Mouse (Mus musculus): ENCODE measurements around the gene Itgbl1. TPM values are rescaled to one million over a fixed set of nuclear protein-coding genes. Genes with fewer than 3 reads are reported as not detected.
A peak's percentile ranks its signal among the peaks of the same experiment; 100 is the strongest.
"Not testable (repeated sequence)": the region's sequence is repeated elsewhere in the genome, so short reads cannot be mapped to it uniquely, and the experiment has no call there.

The Itgbl1 gene
- total and polyA plus RNA-seq, 2 experiments from 2014 or later: 2.0 to 3.5 TPM

GRCm38 (mm10) chr14:123664451-123664850 lies 4.7 kb downstream of the Itgbl1 start:
- no peaks in the 10 kb centered on the region for H3K9me3 ChIP-seq (ENCODE audit: low read length)
- no peak for TF ChIP-seq CTCF (IDR thresholded peaks at IDR 0.05; ENCODE audit: low read depth)

GRCm38 (mm10) chr14:123671076-123671475 lies 11.3 kb downstream of the Itgbl1 start:
- not testable (repeated sequence) for H3K36me3 ChIP-seq (ENCODE audit: insufficient read depth, low read length); H3K27me3 ChIP-seq (ENCODE audit: insufficient read depth, low read length); H3K9me3 ChIP-seq (ENCODE audit: low read length); DNase-seq (ENCODE audit: low spot score); H3K9ac ChIP-seq (replicated peaks; ENCODE audit: low read length); H3K4me3 ChIP-seq (ENCODE audit: low read length); ATAC-seq; H3K27ac ChIP-seq; H3K4me2 ChIP-seq (ENCODE audit: low read depth, low read length); H3K4me1 ChIP-seq (ENCODE audit: insufficient read depth, low read length)
- WGBS: 89% methylated on average over 21 of the region's 21 CpGs

More at GRCm38 (mm10) chr14:123664451-123664850, 4.7 kb downstream of the Itgbl1 start:
- H3K4me3 ChIP-seq (ENCODE audit: low read length): no peak overlapping the region
- no peak overlapping the region for H3K27ac ChIP-seq
- H3K27me3 ChIP-seq (ENCODE audit: insufficient read depth, low read length): no peaks in the 10 kb centered on the region
- 0 out of 2 replicates have a peak, but pooled peaks cover 5% of the 10 kb centered on the region for H3K4me1 ChIP-seq (ENCODE audit: insufficient read depth, low read length)
- no peaks in the 10 kb centered on the region for H3K36me3 ChIP-seq (ENCODE audit: insufficient read depth, low read length)
- no peak for DNase-seq (ENCODE audit: low spot score)
- H3K9ac ChIP-seq (replicated peaks; ENCODE audit: low read length): no peak overlapping the region
- no peak for ATAC-seq
- H3K4me2 ChIP-seq (ENCODE audit: low read depth, low read length): no peak overlapping the region

- no peak for ATAC-seq
- Histone ChIP-seq H3K4me1 (ENCODE audit: insufficient read depth, low read length) (no peaks in the 10 kb centered on the region), H3K9me3 (ENCODE audit: low read length) (no peaks in the 10 kb centered on the region), H3K4me2 (ENCODE audit: low read depth, low read length) (no peak overlapping the region), H3K9ac (replicated peaks; ENCODE audit: low read length) (no peak overlapping the region), H3K27ac (no peak overlapping the region), H3K4me3 (ENCODE audit: low read length) (no peak overlapping the region), H3K27me3 (ENCODE audit: insufficient read depth, low read length) (no peaks in the 10 kb centered on the region), H3K36me3 (ENCODE audit: insufficient read depth, low read length) (no peaks in the 10 kb centered on the region)
- WGBS: 68% methylated on average over 2 of the region's 2 CpGs
- no peak for DNase-seq (ENCODE audit: low spot score)
- no peak for TF ChIP-seq CTCF (IDR thresholded peaks at IDR 0.05; ENCODE audit: low read depth)
Measured at GRCm38 (mm10) chr14:123678091-123678490, 18.3 kb downstream of the Itgbl1 start.

- H3K9me3 ChIP-seq (ENCODE audit: low read length): no peaks in the 10 kb centered on the region
- H3K4me1 ChIP-seq (ENCODE audit: insufficient read depth, low read length): no peaks in the 10 kb centered on the region
- DNase-seq (ENCODE audit: low spot score): no peak
- H3K4me2 ChIP-seq (ENCODE audit: low read depth, low read length): no peak overlapping the region
- no peak for ATAC-seq
- TF ChIP-seq CTCF (IDR thresholded peaks at IDR 0.05; ENCODE audit: low read depth): no peak
- H3K36me3 ChIP-seq (ENCODE audit: insufficient read depth, low read length): no peaks in the 10 kb centered on the region
- H3K27ac ChIP-seq: no peak overlapping the region
- no peak overlapping the region for H3K9ac ChIP-seq (replicated peaks; ENCODE audit: low read length)
- H3K4me3 ChIP-seq (ENCODE audit: low read length): no peak overlapping the region
- no peaks in the 10 kb centered on the region for H3K27me3 ChIP-seq (ENCODE audit: insufficient read depth, low read length)
Measured at GRCm38 (mm10) chr14:123714751-123715150, 55.0 kb downstream of the Itgbl1 start.

- ATAC-seq: no peak
- no peak for TF ChIP-seq CTCF (IDR thresholded peaks at IDR 0.05; ENCODE audit: low read depth)
- H3K4me2 ChIP-seq (ENCODE audit: low read depth, low read length): no peak overlapping the region
Measured at GRCm38 (mm10) chr14:123742055-123742454, 82.3 kb downstream of the Itgbl1 start.

GRCm38 (mm10) chr14:123751017-123751416 lies 91.2 kb downstream of the Itgbl1 start:
- 63% methylated on average over 1 of the region's 1 CpGs for WGBS
- no peak overlapping the region for H3K27ac ChIP-seq
- H3K4me2 ChIP-seq (ENCODE audit: low read depth, low read length): no peak overlapping the region
- ATAC-seq: no peak
- peak; percentile 54 for TF ChIP-seq CTCF (IDR thresholded peaks at IDR 0.05; ENCODE audit: low read depth)
- no peak overlapping the region for H3K9ac ChIP-seq (replicated peaks; ENCODE audit: low read length)
- peak; percentile 10 for DNase-seq (ENCODE audit: low spot score)
- no peaks in the 10 kb centered on the region for H3K4me1 ChIP-seq (ENCODE audit: insufficient read depth, low read length)
- no peak overlapping the region for H3K4me3 ChIP-seq (ENCODE audit: low read length)
- H3K27me3 ChIP-seq (ENCODE audit: insufficient read depth, low read length): no peaks in the 10 kb centered on the region
- no peaks in the 10 kb centered on the region for H3K36me3 ChIP-seq (ENCODE audit: insufficient read depth, low read length)
- H3K9me3 ChIP-seq (ENCODE audit: low read length): no peaks in the 10 kb centered on the region

More at GRCm38 (mm10) chr14:123742055-123742454, 82.3 kb downstream of the Itgbl1 start:
- Histone ChIP-seq H3K9ac (replicated peaks; ENCODE audit: low read length) (no peak overlapping the region), H3K36me3 (ENCODE audit: insufficient read depth, low read length) (no peaks in the 10 kb centered on the region), H3K4me3 (ENCODE audit: low read length) (no peak overlapping the region), H3K27me3 (ENCODE audit: insufficient read depth, low read length) (no peaks in the 10 kb centered on the region), H3K9me3 (ENCODE audit: low read length) (no peaks in the 10 kb centered on the region), H3K27ac (no peak overlapping the region), H3K4me1 (ENCODE audit: insufficient read depth, low read length) (no peaks in the 10 kb centered on the region)
- 48% methylated on average over 1 of the region's 1 CpGs for WGBS
- DNase-seq (ENCODE audit: low spot score): no peak

- H3K36me3 ChIP-seq (ENCODE audit: insufficient read depth, low read length): no peaks in the 10 kb centered on the region
- H3K4me1 ChIP-seq (ENCODE audit: insufficient read depth, low read length): no peaks in the 10 kb centered on the region
- H3K9ac ChIP-seq (replicated peaks; ENCODE audit: low read length): no peak overlapping the region
- H3K27me3 ChIP-seq (ENCODE audit: insufficient read depth, low read length): no peaks in the 10 kb centered on the region
- no peak for TF ChIP-seq CTCF (IDR thresholded peaks at IDR 0.05; ENCODE audit: low read depth)
- no peak overlapping the region for H3K27ac ChIP-seq
- no peaks in the 10 kb centered on the region for H3K9me3 ChIP-seq (ENCODE audit: low read length)
- DNase-seq (ENCODE audit: low spot score): peak; percentile 4
- no peak for ATAC-seq
- no peak overlapping the region for H3K4me2 ChIP-seq (ENCODE audit: low read depth, low read length)
- no peak overlapping the region for H3K4me3 ChIP-seq (ENCODE audit: low read length)
- 58% methylated on average over 1 of the region's 1 CpGs for WGBS
Measured at GRCm38 (mm10) chr14:123759534-123759933, 99.8 kb downstream of the Itgbl1 start.

Data from hindbrain, postnatal 0 days (tissue).